Mouse (Mus musculus) embryonic facial prominence, embryonic 15.5 days (tissue): Measurements from ENCODE around the gene Plpp7. TPM values are rescaled to one million over a fixed set of nuclear protein-coding genes. Genes with fewer than 3 reads are reported as not detected.

Source experiments
- ATAC-seq: fragments of 200-750 bp; cut with Nextera tagmentation; 2 replicates; pipeline ENCODE4 v1.8.0; 2017; ENCODE audit warnings: low read depth, moderate TSS enrichment; ENCODE audit not compliant: insufficient number of reproducible peaks, low FRiP score, low TSS enrichment
- H3K27ac ChIP-seq: fragments of 300-500 bp; sonication (generic); replicated peaks from 2 replicates; pipeline ENCODE4 v1.5.1; 2015; ENCODE audit warnings: mild to moderate bottlenecking, inconsistent platforms
- H3K27me3 ChIP-seq: fragments of 300-500 bp; sonication (generic); 2 replicates; pipeline ENCODE4 v1.6.1; 2015; ENCODE audit warnings: inconsistent platforms
- H3K36me3 ChIP-seq: fragments of 300-500 bp; sonication (generic); 2 replicates; pipeline ENCODE4 v1.6.1; 2015; ENCODE audit warnings: mild to moderate bottlenecking, inconsistent platforms
- H3K4me1 ChIP-seq: fragments of 300-500 bp; sonication (generic); 2 replicates; pipeline ENCODE4 v1.6.1; 2015; ENCODE audit warnings: inconsistent platforms
- H3K4me2 ChIP-seq: fragments of 300-500 bp; sonication (generic); replicated peaks from 2 replicates; pipeline ENCODE4 v1.6.1; 2015; ENCODE audit warnings: mild to moderate bottlenecking, inconsistent platforms
- H3K4me3 ChIP-seq: fragments of 300-500 bp; sonication (generic); replicated peaks from 2 replicates; pipeline ENCODE4 v1.5.1; 2015; ENCODE audit warnings: mild to moderate bottlenecking, inconsistent platforms
- H3K9ac ChIP-seq: fragments of 300-500 bp; sonication (generic); 2 replicates; pipeline ENCODE4 v1.6.1; 2015; ENCODE audit warnings: inconsistent platforms
- H3K9me3 ChIP-seq: fragments of 300-500 bp; sonication (generic); replicated peaks from 2 replicates; pipeline ENCODE4 v1.6.1; 2016; ENCODE audit warnings: inconsistent platforms
- WGBS: fragments of 180-500 bp; shearing (Covaris S2); methylation state at CpG from one replicate; pipeline ENCODE4 v1.1.7; 2015; 5-methylcytosine and 5-hydroxymethylcytosine counted together
- microRNA-seq: library from miRNA; unstranded; fragments of <30 nt; microRNA quantifications from one replicate; pipeline ENCODE4, GENCODE M21; 2016; ENCODE audit warnings: borderline number of aligned reads
- polyA plus RNA-seq: library from polyadenylated mRNA; unstranded; fragments of >200 nt; fragmentation: Nextera tagmentation; extraction: Ambion mirVana; gene quantifications from 2 replicates; pipeline ENCODE4 v1.2.1, GENCODE M21; 2015

The Plpp7 gene
- polyA plus RNA-seq, 1 experiment from 2014 or later, result 9.4 TPM

DNA sequence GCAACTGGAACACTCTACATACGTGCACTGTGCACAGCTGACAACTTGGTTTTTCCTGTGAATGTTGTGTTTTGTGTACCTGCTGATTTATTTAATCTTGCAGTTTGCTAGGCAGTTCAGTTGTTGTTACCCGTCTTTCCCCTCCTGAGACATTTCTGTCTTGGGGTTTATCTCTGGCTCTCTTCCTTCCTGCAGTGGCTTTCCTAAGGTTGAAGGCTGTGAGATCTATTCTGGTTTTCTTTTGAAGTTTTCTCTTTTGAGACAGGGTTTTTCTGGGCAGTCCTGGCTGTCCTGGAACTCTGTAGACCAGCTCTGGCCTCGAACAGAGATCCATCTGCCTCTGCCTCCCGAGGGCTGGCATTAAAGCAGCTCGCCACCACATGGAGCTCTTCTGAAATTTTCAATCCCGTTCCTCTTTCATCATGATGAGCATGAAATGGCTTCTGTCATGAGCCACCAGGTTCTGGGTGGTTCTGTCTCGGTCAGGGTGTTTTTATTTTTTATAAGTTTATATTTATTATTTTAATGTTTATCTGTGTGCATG, 59.7 kb downstream of the Plpp7 start:
- Histone ChIP-seq H3K27me3 (no peaks in the 10 kb centered on the region), H3K27ac (peak overlapping the region; percentile 99), H3K9ac (no peak overlapping the region), H3K4me2 (peak overlapping the region; percentile 80), H3K9me3 (no peaks in the 10 kb centered on the region), H3K4me1 (peaks cover 84% of the 10 kb centered on the region), H3K4me3 (peak overlapping the region; percentile 77; the same call in 1 of the 2 replicates), H3K36me3 (peaks cover 6% of the 10 kb centered on the region)
- whole genome bisulfite sequencing, result 38% methylated on average over 7 of the region's 7 CpGs
- ATAC-seq, result no peak

- 42% methylated on average over 6 of the region's 6 CpGs for WGBS
- Histone ChIP-seq H3K9me3 (no peaks in the 10 kb centered on the region), H3K36me3 (peaks cover 12% of the 10 kb centered on the region), H3K27me3 (no peaks in the 10 kb centered on the region), H3K4me2 (0 out of 2 replicates have a peak overlapping the region, but pooled peaks have one; percentile 12), H3K9ac (no peak overlapping the region), H3K4me3 (no peak overlapping the region), H3K27ac (peak overlapping the region; percentile 72; the same call in 1 of the 2 replicates), H3K4me1 (peaks cover 84% of the 10 kb centered on the region)
- ATAC-seq, result no peak
Observed at GRCm38 (mm10) chr2:32155614-32156013, 60.3 kb downstream of the Plpp7 start.

DNA sequence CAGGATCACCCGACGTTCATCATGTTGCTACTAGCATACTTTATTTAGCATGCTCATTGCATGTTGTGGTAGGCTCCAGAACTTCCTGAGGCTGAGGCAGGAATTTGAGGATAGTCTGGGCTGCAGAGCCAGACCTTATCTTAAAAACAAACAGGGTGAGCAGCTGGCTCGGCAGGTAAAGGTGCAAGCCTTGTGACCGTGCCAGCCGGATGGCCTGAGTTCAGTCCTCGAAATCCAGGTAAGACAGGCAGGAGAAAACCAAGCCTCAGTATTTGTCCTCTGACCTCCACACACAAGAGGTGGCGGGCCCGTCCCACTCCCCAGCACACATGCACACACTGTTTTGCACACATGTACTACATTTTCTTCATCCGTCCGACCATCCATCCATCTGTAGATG, 61.3 kb downstream of the Plpp7 start:
- 34% methylated on average over 10 of the region's 10 CpGs for WGBS
- no peak overlapping the region for H3K9ac ChIP-seq

GRCm38 (mm10) chr2:32157328-32157727, 62.0 kb downstream of the Plpp7 start:
- Histone ChIP-seq H3K36me3 (peaks cover 12% of the 10 kb centered on the region), H3K27ac (peak overlapping the region; percentile 72), H3K4me3 (no peak overlapping the region), H3K9ac (0 out of 2 replicates have a peak overlapping the region, but pooled peaks have one; percentile 7), H3K9me3 (no peaks in the 10 kb centered on the region), H3K4me2 (0 out of 2 replicates have a peak overlapping the region, but pooled peaks have one; percentile 8), H3K27me3 (no peaks in the 10 kb centered on the region), H3K4me1 (peaks cover 85% of the 10 kb centered on the region)
- 0 out of 2 replicates have a peak, but pooled peaks have one; percentile 15 for ATAC-seq
- WGBS, result 21% methylated on average over 4 of the region's 4 CpGs

More for the DNA sequence above, 61.3 kb downstream of the Plpp7 start:
- Histone ChIP-seq H3K4me3 (no peak overlapping the region), H3K36me3 (peaks cover 12% of the 10 kb centered on the region), H3K27ac (peak overlapping the region; percentile 72), H3K4me2 (peak overlapping the region; percentile 8; the same call in 1 of the 2 replicates), H3K4me1 (peaks cover 84% of the 10 kb centered on the region), H3K9me3 (no peaks in the 10 kb centered on the region), H3K27me3 (no peaks in the 10 kb centered on the region)
- no peak for ATAC-seq

DNA sequence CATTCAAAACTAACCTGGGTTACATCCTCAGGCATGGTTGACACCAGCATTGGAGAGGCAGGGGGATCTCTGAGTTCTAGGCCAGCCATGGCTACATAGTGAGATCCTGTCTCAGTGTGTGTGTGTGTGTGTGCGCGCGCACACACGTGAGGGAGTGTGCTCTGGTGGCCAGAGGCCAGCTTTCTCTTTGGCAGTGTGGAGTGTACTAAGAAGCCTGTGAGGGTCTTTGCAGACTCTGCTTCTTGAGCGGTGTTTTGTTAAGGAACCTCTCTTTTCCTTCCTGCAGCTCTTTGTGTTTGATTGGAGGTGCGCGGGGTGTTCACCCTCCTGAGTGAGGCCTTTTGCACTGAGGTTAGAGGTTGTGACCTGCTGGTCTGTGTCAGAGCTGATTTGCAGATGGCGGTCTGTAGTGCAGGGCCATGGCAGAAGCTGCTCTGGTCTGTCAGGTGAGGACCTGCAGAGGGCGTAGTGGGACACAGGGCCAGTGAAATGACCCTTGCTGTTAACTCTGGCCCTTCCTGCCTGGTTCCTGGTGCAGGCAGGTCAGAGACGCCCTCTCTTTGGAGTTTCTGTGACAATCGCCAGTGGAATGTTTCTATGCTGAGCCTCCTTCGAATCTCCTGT, 63.4 kb downstream of the Plpp7 start:
- Histone ChIP-seq H3K27ac (0 out of 2 replicates have a peak overlapping the region, but pooled peaks have one; percentile 18), H3K4me1 (peaks cover 81% of the 10 kb centered on the region), H3K36me3 (peaks cover 12% of the 10 kb centered on the region), H3K9me3 (no peaks in the 10 kb centered on the region), H3K27me3 (no peaks in the 10 kb centered on the region), H3K9ac (no peak overlapping the region), H3K4me2 (no peak overlapping the region), H3K4me3 (no peak overlapping the region)
- 68% methylated on average over 12 of the region's 12 CpGs for WGBS
- no peak for ATAC-seq

Small RNA genes within 50 kb of the gene (microRNA-seq; reads per million reads assigned to microRNA genes)
- gene Mir7674, result not detected

Other genes with a start within 250 kb of the Plpp7 start
- 0.22 and 0.29 TPM in 2 replicates for gene Fibcd1, start 249.5 kb upstream of the Plpp7 start, polyA plus RNA-seq
- 6.1 and 7.2 TPM in 2 replicates for gene Lamc3, start 208.2 kb upstream of the Plpp7 start, polyA plus RNA-seq
- 23.8 and 26.6 TPM in 2 replicates for gene Aif1l, start 145.4 kb upstream of the Plpp7 start, polyA plus RNA-seq
- gene Nup214, start 121.1 kb upstream of the Plpp7 start, polyA plus RNA-seq, result 77.4 and 86.8 TPM in 2 replicates
- gene Fam78a, start 10.7 kb upstream of the Plpp7 start, polyA plus RNA-seq, result 3.9 and 6.0 TPM in 2 replicates
- gene Prrc2b, start 55.6 kb downstream of the Plpp7 start, polyA plus RNA-seq, result 54.0 and 56.2 TPM in 2 replicates
- 25.1 and 26.3 TPM in 2 replicates for gene Pomt1, start 141.1 kb downstream of the Plpp7 start, polyA plus RNA-seq
- 66.9 and 67.1 TPM in 2 replicates for gene Uck1, start 164.6 kb downstream of the Plpp7 start, polyA plus RNA-seq
- 31.6 and 33.9 TPM in 2 replicates for gene Golga2, start 191.9 kb downstream of the Plpp7 start, polyA plus RNA-seq
- gene Swi5, start 192.5 kb downstream of the Plpp7 start, polyA plus RNA-seq, result 450 and 462 TPM in 2 replicates